Mouse (Mus musculus) heart, embryonic 14.5 days (tissue): Measurements from ENCODE around the gene Gm2310. TPM values are rescaled to one million over a fixed set of nuclear protein-coding genes. Genes with fewer than 3 reads are reported as not detected.
A peak's percentile ranks its signal among the peaks of the same experiment; 100 is the strongest.

Experiments used
- ATAC-seq: fragments of 200-750 bp; cut with Nextera tagmentation; 2 replicates; pipeline ENCODE4 v1.8.0; 2017; ENCODE audit warnings: low read depth, moderate TSS enrichment; ENCODE audit not compliant: insufficient number of reproducible peaks, insufficient read depth, low FRiP score
- H3K27ac ChIP-seq, 2 experiments: fragments of 200-500 bp in 1 of 2; fragments of 300-500 bp in 1 of 2; sonication (generic) in 1 of 2; replicated peaks in 1 of 2; 2 replicates each; pipeline ENCODE4 v1.5.1; 2012 to 2014; ENCODE audit warnings: low read depth in 2 of 2, low read length in 2 of 2, control low read depth in 1 of 2, mild to moderate bottlenecking in 1 of 2, mixed read lengths in 1 of 2; ENCODE audit not compliant: control insufficient read depth in 1 of 2, insufficient read depth in 1 of 2
- H3K27me3 ChIP-seq: fragments of 300-500 bp; sonication (generic); 2 replicates; pipeline ENCODE4 v1.6.1; 2014; ENCODE audit warnings: mild to moderate bottlenecking, low read length, control low read depth; ENCODE audit not compliant: control insufficient read depth, insufficient read depth
- H3K36me3 ChIP-seq: fragments of 300-500 bp; sonication (generic); 2 replicates; pipeline ENCODE4 v1.6.1; 2014; ENCODE audit warnings: mild to moderate bottlenecking, control low read depth, low read length, mixed read lengths; ENCODE audit not compliant: control insufficient read depth, insufficient read depth
- H3K4me1 ChIP-seq, 2 experiments: fragments of 200-500 bp in 1 of 2; fragments of 300-500 bp in 1 of 2; sonication (generic) in 1 of 2; 2 replicates each; pipeline ENCODE4 v1.6.1; 2012 to 2014; ENCODE audit warnings: low read length in 2 of 2, control low read depth in 1 of 2, mixed read lengths in 1 of 2; ENCODE audit not compliant: control insufficient read depth in 2 of 2, insufficient read depth in 2 of 2
- H3K4me2 ChIP-seq: fragments of 300-500 bp; sonication (generic); 2 replicates; pipeline ENCODE4 v1.6.1; 2014; ENCODE audit warnings: mild to moderate bottlenecking, low read length
- H3K4me3 ChIP-seq, 2 experiments: fragments of 200-500 bp in 1 of 2; fragments of 300-500 bp in 1 of 2; sonication (generic) in 1 of 2; 2 replicates each; pipeline ENCODE4 v1.5.1; 2012 to 2014; ENCODE audit warnings: low read length in 2 of 2, mild to moderate bottlenecking in 2 of 2, control low read depth in 1 of 2, low read depth in 1 of 2, moderate library complexity in 1 of 2; ENCODE audit not compliant: control insufficient read depth in 1 of 2, insufficient read depth in 1 of 2
- H3K9ac ChIP-seq: fragments of 300-500 bp; sonication (generic); 2 replicates; pipeline ENCODE4 v1.6.1; 2014; ENCODE audit warnings: mild to moderate bottlenecking, low read length
- H3K9me3 ChIP-seq: fragments of 300-500 bp; sonication (generic); 2 replicates; pipeline ENCODE4 v1.6.1; 2016; ENCODE audit warnings: low read length, control low read depth; ENCODE audit not compliant: control insufficient read depth
- WGBS: fragments of 180-500 bp; shearing (Covaris S2); extraction: QIAGEN DNeasy Blood & Tissue Kit; methylation state at CpG from one replicate; pipeline ENCODE4 v1.1.7; 2014; 5-methylcytosine and 5-hydroxymethylcytosine counted together
- polyA plus RNA-seq: library from polyadenylated mRNA; unstranded; fragments of >200 nt; fragmentation: Nextera tagmentation; extraction: Ambion mirVana; gene quantifications from 2 replicates; pipeline ENCODE4 v1.2.1, GENCODE M21; 2014

Gene Gm2310
- polyA plus RNA-seq, 1 experiment from 2014 or later: not detected

DNA sequence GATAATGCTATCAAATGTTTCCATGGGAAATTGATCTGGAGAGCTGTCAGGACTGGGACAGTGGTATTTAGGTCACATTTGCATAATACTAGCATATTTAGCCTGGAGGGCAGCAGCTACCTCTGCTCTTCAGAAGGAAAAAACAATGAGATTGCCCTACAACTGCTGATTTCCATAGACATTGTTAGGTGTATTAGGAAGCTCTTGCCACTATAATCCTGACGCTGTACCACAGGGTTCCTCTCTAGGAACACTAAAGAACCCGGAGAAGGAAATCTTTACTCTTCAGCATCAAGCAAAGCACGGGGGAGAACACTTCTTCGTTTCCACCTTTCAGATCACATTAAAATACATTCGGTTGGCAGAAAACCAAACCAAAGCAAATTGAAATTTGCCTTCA is 11.4 kb upstream of the Gm2310 start:
- no peak overlapping the region for H3K4me2 ChIP-seq
- no peaks in the 10 kb centered on the region for H3K27me3 ChIP-seq
- no peaks in the 10 kb centered on the region for H3K36me3 ChIP-seq
- 79% methylated on average over 5 of the region's 5 CpGs for WGBS
- H3K9me3 ChIP-seq: no peaks in the 10 kb centered on the region
- no peak for ATAC-seq
- H3K4me1 ChIP-seq: no peaks in the 10 kb centered on the region
- H3K4me3 ChIP-seq: no peak overlapping the region
- H3K9ac ChIP-seq: no peak overlapping the region
- no peak overlapping the region for H3K27ac ChIP-seq

- Histone ChIP-seq H3K36me3 (no peaks in the 10 kb centered on the region), H3K4me1 (no peaks in the 10 kb centered on the region; a peak in 1 of 4 replicates), H3K4me3 (no peak overlapping the region), H3K27me3 (no peaks in the 10 kb centered on the region), H3K27ac (no peak overlapping the region), H3K4me2 (no peak overlapping the region), H3K9ac (no peak overlapping the region), H3K9me3 (no peaks in the 10 kb centered on the region)
- no peak for ATAC-seq
- 82% methylated on average over 5 of the region's 5 CpGs for WGBS
Observed at GRCm38 (mm10) chr15:8512957-8513356, 6.8 kb downstream of the Gm2310 start.

DNA sequence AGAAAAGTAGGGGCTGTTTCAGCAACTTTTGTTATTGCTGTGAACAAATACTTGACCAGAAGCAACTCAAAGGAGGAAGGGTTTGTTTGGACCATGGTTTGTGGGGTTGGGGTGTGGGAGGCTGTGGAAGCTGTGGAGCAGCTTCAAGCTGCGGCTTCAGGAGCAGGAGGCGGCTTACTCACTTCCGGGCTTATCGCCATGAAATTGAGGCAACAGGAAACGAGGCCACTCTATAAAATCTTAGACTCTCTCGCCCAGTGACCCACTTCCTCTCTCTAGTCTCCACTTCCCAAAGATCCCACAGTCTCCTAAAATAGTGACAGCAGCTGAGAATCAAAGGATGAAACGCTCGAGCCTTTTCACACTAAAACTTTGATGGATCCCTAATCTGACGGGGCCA is 7.9 kb downstream of the Gm2310 start:
- Histone ChIP-seq H3K4me3 (no peak overlapping the region), H3K27ac (no peak overlapping the region), H3K9me3 (no peaks in the 10 kb centered on the region), H3K36me3 (no peaks in the 10 kb centered on the region), H3K9ac (no peak overlapping the region), H3K27me3 (no peaks in the 10 kb centered on the region), H3K4me1 (no peaks in the 10 kb centered on the region; a peak in 1 of 4 replicates), H3K4me2 (peak overlapping the region; percentile 2)
- ATAC-seq: no peak
- 55% methylated on average over 9 of the region's 9 CpGs for whole genome bisulfite sequencing

GRCm38 (mm10) chr15:8502431-8502830 is 17.3 kb downstream of the Gm2310 start:
- 0 out of 2 replicates have a peak, but pooled peaks cover 2% of the 10 kb centered on the region for H3K9me3 ChIP-seq
- no peak for ATAC-seq
- no peak overlapping the region for H3K4me2 ChIP-seq
- no peak overlapping the region for H3K27ac ChIP-seq
- H3K4me1 ChIP-seq: 0 out of 4 replicates have a peak, but pooled peaks cover 0 to 4% of the 10 kb centered on the region in 2 experiments
- WGBS: 73% methylated on average over 2 of the region's 2 CpGs
- no peaks in the 10 kb centered on the region for H3K27me3 ChIP-seq
- H3K36me3 ChIP-seq: no peaks in the 10 kb centered on the region
- no peak overlapping the region for H3K9ac ChIP-seq
- no peak overlapping the region for H3K4me3 ChIP-seq

DNA sequence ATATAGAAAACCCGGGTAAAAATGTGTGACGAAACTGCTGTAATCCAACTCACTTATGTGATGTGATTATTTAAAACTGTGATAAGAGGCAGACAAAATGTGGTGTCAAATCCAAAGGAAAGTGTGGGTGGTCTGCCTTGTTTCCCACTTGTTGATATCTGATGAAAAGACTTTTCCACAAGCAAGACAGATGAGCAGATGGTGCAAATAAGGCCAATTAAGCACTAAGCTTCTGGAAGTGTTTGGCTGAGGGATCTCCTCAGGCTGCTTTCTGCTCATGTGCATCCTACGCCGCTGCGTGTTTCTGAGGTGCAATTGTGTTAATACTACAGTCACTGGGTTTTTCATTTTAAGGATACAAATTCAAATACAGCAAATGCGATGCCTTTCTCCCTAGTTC is 34.5 kb downstream of the Gm2310 start:
- no peaks in the 10 kb centered on the region for H3K9me3 ChIP-seq
- no peak for ATAC-seq
- no peak overlapping the region for H3K4me3 ChIP-seq
- no peaks in the 10 kb centered on the region for H3K36me3 ChIP-seq
- H3K4me2 ChIP-seq: no peak overlapping the region
- H3K9ac ChIP-seq: no peak overlapping the region
- no peak overlapping the region for H3K27ac ChIP-seq
- no peaks in the 10 kb centered on the region for H3K4me1 ChIP-seq
- H3K27me3 ChIP-seq: no peaks in the 10 kb centered on the region
- WGBS: 84% methylated on average over 6 of the region's 6 CpGs

- no peaks in the 10 kb centered on the region for H3K27me3 ChIP-seq
- no peaks in the 10 kb centered on the region for H3K4me1 ChIP-seq
- H3K4me3 ChIP-seq: no peak overlapping the region
- no peaks in the 10 kb centered on the region for H3K36me3 ChIP-seq
- no peaks in the 10 kb centered on the region for H3K9me3 ChIP-seq
- no peak overlapping the region for H3K27ac ChIP-seq
- ATAC-seq: no peak
- H3K9ac ChIP-seq: no peak overlapping the region
- no peak overlapping the region for H3K4me2 ChIP-seq
- WGBS: 48% methylated on average over 4 of the region's 4 CpGs
Observed at GRCm38 (mm10) chr15:8469006-8469575, 50.7 kb downstream of the Gm2310 start.

Other genes starting within 250 kb of the Gm2310 start
- gene Nipbl, start 75.5 kb downstream of the Gm2310 start, polyA plus RNA-seq: 14.3 and 15.6 TPM in 2 replicates
- gene Slc1a3, start 190.8 kb upstream of the Gm2310 start, polyA plus RNA-seq: 13.3 and 13.7 TPM in 2 replicates